Mouse (Mus musculus): ENCODE data around the gene Psmd7. TPM values are rescaled to one million over a fixed set of nuclear protein-coding genes. Genes with fewer than 3 reads are reported as not detected.

Gene Psmd7
- polyA plus RNA-seq, 1 experiment from 2014 or later: 236 TPM

DNA sequence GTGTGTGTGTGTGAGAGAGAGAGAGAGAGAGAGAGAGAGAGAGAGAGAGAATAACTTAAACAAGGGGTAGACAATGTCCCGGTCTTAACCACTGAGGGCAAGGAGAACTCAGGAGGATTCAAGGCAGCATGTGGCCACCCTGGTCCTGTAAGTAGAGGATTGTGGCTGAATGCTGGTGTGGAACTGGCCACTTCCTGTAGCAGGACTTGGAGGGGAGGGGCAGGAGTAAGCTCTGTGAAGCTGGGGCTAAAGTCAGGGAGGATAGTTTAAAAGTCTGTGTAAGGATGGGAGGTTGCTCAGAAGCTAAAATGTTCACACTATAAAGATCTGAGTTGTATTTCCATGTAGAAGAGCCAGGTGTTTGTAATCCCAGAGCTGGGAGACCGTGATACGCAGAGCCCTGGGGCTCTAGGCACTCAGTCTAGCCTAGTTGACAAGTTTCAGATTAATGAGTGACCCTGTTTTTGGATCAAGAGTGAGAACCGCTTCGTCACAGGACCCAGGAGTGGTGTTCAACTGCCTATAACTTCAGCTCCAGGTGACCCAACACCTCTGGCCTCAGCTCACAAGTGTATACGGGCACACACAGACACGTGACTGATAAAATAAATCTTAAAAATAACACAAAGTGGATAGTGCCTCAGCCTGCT, 16.7 kb downstream of the Psmd7 start:
- H3K9ac ChIP-seq (replicated peaks; ENCODE audit: low read depth, low read length): no peak overlapping the region
- H3K27ac ChIP-seq (ENCODE audit: low read depth, low read length): no peak overlapping the region
- no peaks in the 10 kb centered on the region for H3K9me3 ChIP-seq (ENCODE audit: control insufficient read depth, low read length)
- no peaks in the 10 kb centered on the region for H3K36me3 ChIP-seq (ENCODE audit: control insufficient read depth, insufficient read depth, low read length)
- H3K4me3 ChIP-seq (ENCODE audit: low read depth, low read length): no peak overlapping the region
- no peak overlapping the region for H3K4me2 ChIP-seq (ENCODE audit: low read depth, low read length)
- 87% methylated on average over 7 of the region's 7 CpGs for WGBS
- no peaks in the 10 kb centered on the region for H3K27me3 ChIP-seq (ENCODE audit: control insufficient read depth, insufficient read depth, low read length)
- peaks cover 2% of the 10 kb centered on the region; the same call in 1 of the 2 replicates for H3K4me1 ChIP-seq (ENCODE audit: control insufficient read depth, insufficient read depth, low read length)
- ATAC-seq (ENCODE audit: low read depth): no peak

DNA sequence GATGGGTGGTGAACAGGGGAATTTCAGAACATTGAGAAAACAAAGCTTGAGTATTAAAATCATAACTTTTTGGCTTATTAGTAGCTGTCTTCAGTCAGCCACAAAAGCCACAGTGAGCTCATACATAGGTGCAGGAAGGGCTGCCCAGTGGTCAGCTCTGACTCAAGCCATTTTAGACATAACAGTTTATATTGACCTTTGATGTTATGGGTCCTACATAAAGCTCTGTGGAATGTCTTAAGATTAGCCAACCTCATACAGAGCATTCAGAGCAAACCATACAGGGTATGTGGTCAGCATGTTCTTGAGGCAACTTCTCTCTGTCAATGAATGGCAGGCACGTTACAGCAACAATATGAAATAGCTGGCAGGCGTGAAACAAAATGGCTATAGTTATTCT, 17.2 kb downstream of the Psmd7 start:
- H3K9ac ChIP-seq (replicated peaks; ENCODE audit: low read depth, low read length): no peak overlapping the region
- no peaks in the 10 kb centered on the region for H3K4me1 ChIP-seq (ENCODE audit: control insufficient read depth, insufficient read depth, low read length)
- no peak for ATAC-seq (ENCODE audit: low read depth)
- H3K9me3 ChIP-seq (ENCODE audit: control insufficient read depth, low read length): no peaks in the 10 kb centered on the region
- 89% methylated on average over 2 of the region's 2 CpGs for WGBS
- no peak overlapping the region for H3K27ac ChIP-seq (ENCODE audit: low read depth, low read length)
- no peaks in the 10 kb centered on the region for H3K36me3 ChIP-seq (ENCODE audit: control insufficient read depth, insufficient read depth, low read length)
- H3K27me3 ChIP-seq (ENCODE audit: control insufficient read depth, insufficient read depth, low read length): no peaks in the 10 kb centered on the region
- no peak overlapping the region for H3K4me3 ChIP-seq (ENCODE audit: low read depth, low read length)
- H3K4me2 ChIP-seq (ENCODE audit: low read depth, low read length): no peak overlapping the region

DNA sequence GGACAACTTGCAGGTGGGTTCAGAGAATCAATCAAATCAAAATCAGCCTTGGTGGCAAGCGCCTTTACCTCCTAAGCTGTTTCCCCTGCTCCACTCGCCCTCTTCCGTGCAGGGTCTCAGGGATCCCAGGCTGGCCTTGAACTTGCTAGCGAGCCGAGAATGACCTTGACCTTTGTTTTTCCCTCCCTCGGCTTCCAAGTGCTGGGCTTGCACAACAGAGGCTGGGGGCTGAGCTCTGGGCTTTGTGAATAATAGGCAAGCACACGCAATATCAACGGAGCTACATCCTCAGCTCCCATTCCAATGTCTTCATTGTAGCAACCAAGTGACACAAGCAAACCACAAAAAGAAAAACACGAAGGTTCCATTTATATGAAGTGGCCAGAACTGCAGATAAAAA, 26.1 kb downstream of the Psmd7 start:
- Histone ChIP-seq H3K36me3 (ENCODE audit: control insufficient read depth, insufficient read depth, low read length) (no peaks in the 10 kb centered on the region; the same call in 1 of the 2 replicates), H3K27ac (ENCODE audit: low read depth, low read length) (no peak overlapping the region), H3K9me3 (ENCODE audit: control insufficient read depth, low read length) (no peaks in the 10 kb centered on the region), H3K27me3 (ENCODE audit: control insufficient read depth, insufficient read depth, low read length) (no peaks in the 10 kb centered on the region), H3K9ac (replicated peaks; ENCODE audit: low read depth, low read length) (no peak overlapping the region), H3K4me3 (ENCODE audit: low read depth, low read length) (no peak overlapping the region), H3K4me2 (ENCODE audit: low read depth, low read length) (no peak overlapping the region), H3K4me1 (ENCODE audit: control insufficient read depth, insufficient read depth, low read length) (no peaks in the 10 kb centered on the region)
- 83% methylated on average over 9 of the region's 9 CpGs for WGBS
- no peak for ATAC-seq (ENCODE audit: low read depth)

DNA sequence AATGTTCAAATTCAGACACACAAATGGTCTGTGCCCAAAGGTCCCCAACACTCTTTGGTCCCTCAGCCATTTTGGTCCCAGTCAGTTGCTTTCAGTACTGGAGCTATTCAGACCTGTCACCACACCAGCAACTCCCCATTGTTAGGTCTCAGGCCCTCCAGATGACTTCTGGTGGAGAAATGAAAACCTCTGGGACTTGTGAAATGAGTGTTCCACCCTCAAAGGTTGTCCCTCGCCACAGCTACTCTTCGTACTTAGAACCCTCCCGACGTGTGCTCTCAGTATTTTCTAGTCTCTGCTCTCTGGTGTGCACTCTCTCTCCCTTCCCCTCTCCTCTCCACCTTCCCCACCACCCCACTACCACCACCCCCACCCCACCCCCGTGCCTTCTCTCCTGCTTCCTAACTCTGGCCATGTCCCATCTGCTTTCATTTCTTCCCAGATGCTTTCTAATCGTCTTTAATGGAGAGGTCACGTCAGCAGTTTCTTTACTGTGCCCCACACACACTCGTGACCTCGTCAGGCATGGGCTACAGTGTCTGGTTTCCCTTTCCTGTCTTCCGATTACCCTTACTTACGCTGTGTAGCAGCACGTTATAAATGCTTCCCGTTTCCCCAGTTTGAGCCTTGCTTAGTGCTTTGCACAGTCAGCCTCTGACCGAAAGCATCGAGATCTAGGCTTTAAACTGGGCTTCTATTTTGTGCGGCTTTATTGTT, 27.3 kb downstream of the Psmd7 start:
- 65% methylated on average over 16 of the region's 16 CpGs for WGBS
- no peak for ATAC-seq (ENCODE audit: low read depth)

DNA sequence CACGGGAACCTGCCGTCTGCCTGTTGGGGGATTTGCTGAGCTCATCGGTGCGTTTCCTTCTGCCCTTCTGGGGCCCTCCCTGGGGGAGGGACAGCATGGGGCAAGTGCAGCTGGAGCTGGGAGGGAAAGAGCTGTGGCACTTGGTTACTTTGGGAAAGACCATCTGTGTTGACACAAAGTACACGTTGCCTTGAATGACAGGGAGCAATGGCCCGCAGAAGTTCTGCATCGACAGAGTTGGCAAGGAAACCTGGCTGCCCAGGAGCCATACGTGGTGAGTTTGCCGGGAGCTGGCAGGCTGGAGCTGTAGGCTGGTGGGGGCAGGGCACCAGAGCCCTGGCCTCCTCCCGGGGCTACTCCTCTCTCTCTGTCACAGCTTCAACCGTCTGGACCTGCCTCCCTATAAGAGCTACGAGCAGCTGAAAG, 31.7 kb downstream of the Psmd7 start:
- 49% methylated on average over 12 of the region's 12 CpGs for WGBS
- peak; percentile 31; the same call in 1 of the 2 replicates for ATAC-seq (ENCODE audit: low read depth)
- H3K4me1 ChIP-seq (ENCODE audit: control insufficient read depth, insufficient read depth, low read length): no peaks in the 10 kb centered on the region
- no peak overlapping the region for H3K4me3 ChIP-seq (ENCODE audit: low read depth, low read length)
- H3K4me2 ChIP-seq (ENCODE audit: low read depth, low read length): no peak overlapping the region
- no peaks in the 10 kb centered on the region for H3K27me3 ChIP-seq (ENCODE audit: control insufficient read depth, insufficient read depth, low read length)
- H3K9me3 ChIP-seq (ENCODE audit: control insufficient read depth, low read length): no peaks in the 10 kb centered on the region
- H3K36me3 ChIP-seq (ENCODE audit: control insufficient read depth, insufficient read depth, low read length): peaks cover 3% of the 10 kb centered on the region; the same call in 1 of the 2 replicates
- no peak overlapping the region for H3K27ac ChIP-seq (ENCODE audit: low read depth, low read length)
- no peak overlapping the region for H3K9ac ChIP-seq (replicated peaks; ENCODE audit: low read depth, low read length)

More for the DNA sequence above, 27.3 kb downstream of the Psmd7 start:
- Histone ChIP-seq H3K9me3 (ENCODE audit: control insufficient read depth, low read length) (no peaks in the 10 kb centered on the region), H3K36me3 (ENCODE audit: control insufficient read depth, insufficient read depth, low read length) (no peaks in the 10 kb centered on the region; the same call in 1 of the 2 replicates), H3K27me3 (ENCODE audit: control insufficient read depth, insufficient read depth, low read length) (no peaks in the 10 kb centered on the region), H3K4me1 (ENCODE audit: control insufficient read depth, insufficient read depth, low read length) (no peaks in the 10 kb centered on the region), H3K4me2 (ENCODE audit: low read depth, low read length) (no peak overlapping the region), H3K4me3 (ENCODE audit: low read depth, low read length) (no peak overlapping the region), H3K27ac (ENCODE audit: low read depth, low read length) (no peak overlapping the region), H3K9ac (replicated peaks; ENCODE audit: low read depth, low read length) (no peak overlapping the region)

DNA sequence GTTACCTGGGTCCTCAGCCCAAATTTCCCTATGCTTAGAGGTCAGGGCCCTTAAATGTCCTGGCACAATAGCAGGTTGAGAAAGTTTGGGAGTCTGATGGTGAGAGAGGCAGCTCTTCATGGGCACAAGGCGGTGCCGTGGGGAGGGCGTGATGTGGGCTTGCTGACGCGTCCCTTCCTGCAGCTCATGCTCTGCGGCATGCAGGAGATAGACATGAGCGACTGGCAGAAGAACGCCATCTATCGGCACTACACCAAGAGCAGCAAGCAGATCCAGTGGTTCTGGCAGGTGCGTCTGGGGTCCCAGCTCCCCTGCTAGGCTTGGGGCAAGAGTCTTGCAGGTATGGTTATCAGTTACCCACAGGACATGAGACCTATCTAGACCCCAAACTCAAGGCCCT, 33.0 kb downstream of the Psmd7 start:
- H3K4me3 ChIP-seq (ENCODE audit: low read depth, low read length): no peak overlapping the region
- H3K4me2 ChIP-seq (ENCODE audit: low read depth, low read length): no peak overlapping the region
- H3K9ac ChIP-seq (replicated peaks; ENCODE audit: low read depth, low read length): no peak overlapping the region
- ATAC-seq (ENCODE audit: low read depth): no peak
- H3K9me3 ChIP-seq (ENCODE audit: control insufficient read depth, low read length): no peaks in the 10 kb centered on the region
- no peak overlapping the region for H3K27ac ChIP-seq (ENCODE audit: low read depth, low read length)
- WGBS: 90% methylated on average over 10 of the region's 10 CpGs
- peaks cover 3% of the 10 kb centered on the region; the same call in 1 of the 2 replicates for H3K36me3 ChIP-seq (ENCODE audit: control insufficient read depth, insufficient read depth, low read length)
- H3K27me3 ChIP-seq (ENCODE audit: control insufficient read depth, insufficient read depth, low read length): no peaks in the 10 kb centered on the region
- no peaks in the 10 kb centered on the region for H3K4me1 ChIP-seq (ENCODE audit: control insufficient read depth, insufficient read depth, low read length)

DNA sequence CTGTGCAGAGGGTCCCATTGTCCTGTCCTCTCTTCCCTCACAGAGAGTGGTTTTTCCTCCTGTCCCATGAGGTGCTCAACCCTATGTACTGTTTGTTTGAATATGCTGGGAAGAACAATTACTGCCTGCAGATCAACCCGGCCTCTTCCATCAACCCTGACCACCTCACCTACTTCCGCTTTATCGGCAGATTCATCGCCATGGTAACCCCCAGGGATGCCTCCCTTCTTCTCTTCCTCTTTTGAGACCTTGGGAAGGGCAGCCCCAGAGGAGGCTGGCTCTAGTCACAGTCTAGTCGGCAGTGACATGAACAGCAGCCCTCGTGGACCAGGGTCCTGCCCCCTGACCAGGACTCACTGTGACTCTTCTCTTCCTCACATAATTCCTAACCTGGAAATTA, 36.0 kb downstream of the Psmd7 start:
- Histone ChIP-seq H3K9ac (replicated peaks; ENCODE audit: low read depth, low read length) (no peak overlapping the region), H3K4me3 (ENCODE audit: low read depth, low read length) (no peak overlapping the region), H3K27me3 (ENCODE audit: control insufficient read depth, insufficient read depth, low read length) (no peaks in the 10 kb centered on the region), H3K4me1 (ENCODE audit: control insufficient read depth, insufficient read depth, low read length) (no peaks in the 10 kb centered on the region), H3K9me3 (ENCODE audit: control insufficient read depth, low read length) (no peaks in the 10 kb centered on the region), H3K27ac (ENCODE audit: low read depth, low read length) (no peak overlapping the region), H3K36me3 (ENCODE audit: control insufficient read depth, insufficient read depth, low read length) (peaks cover 10% of the 10 kb centered on the region), H3K4me2 (ENCODE audit: low read depth, low read length) (no peak overlapping the region)
- 43% methylated on average over 6 of the region's 6 CpGs for WGBS
- no peak for ATAC-seq (ENCODE audit: low read depth)

DNA sequence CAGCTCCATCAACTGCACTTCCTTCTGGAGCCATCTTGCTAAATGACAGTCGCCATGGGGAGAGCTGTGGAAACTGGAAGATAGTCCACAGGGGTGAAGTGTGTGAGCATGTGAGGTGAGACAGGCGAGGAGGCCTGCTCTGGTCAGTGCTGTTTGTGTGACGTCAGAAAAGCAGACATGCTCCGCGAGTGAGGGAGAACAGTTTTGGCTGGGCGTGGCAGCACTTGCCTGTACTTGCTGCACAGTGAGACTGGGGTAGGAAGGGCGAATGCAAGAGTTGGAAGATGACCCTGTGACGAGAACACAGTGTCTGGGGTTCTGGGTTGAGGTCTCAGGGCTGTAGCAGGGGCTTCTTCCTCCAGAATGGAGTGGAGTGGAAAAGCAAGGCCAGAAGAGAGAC, 41.4 kb downstream of the Psmd7 start:
- Histone ChIP-seq H3K4me1 (ENCODE audit: control insufficient read depth, insufficient read depth, low read length) (no peaks in the 10 kb centered on the region), H3K36me3 (ENCODE audit: control insufficient read depth, insufficient read depth, low read length) (peaks cover 7% of the 10 kb centered on the region), H3K9me3 (ENCODE audit: control insufficient read depth, low read length) (no peaks in the 10 kb centered on the region), H3K27me3 (ENCODE audit: control insufficient read depth, insufficient read depth, low read length) (no peaks in the 10 kb centered on the region), H3K4me2 (ENCODE audit: low read depth, low read length) (no peak overlapping the region), H3K9ac (replicated peaks; ENCODE audit: low read depth, low read length) (no peak overlapping the region), H3K4me3 (ENCODE audit: low read depth, low read length) (no peak overlapping the region), H3K27ac (ENCODE audit: low read depth, low read length) (no peak overlapping the region)
- no peak for ATAC-seq (ENCODE audit: low read depth)
- 90% methylated on average over 8 of the region's 8 CpGs for WGBS

DNA sequence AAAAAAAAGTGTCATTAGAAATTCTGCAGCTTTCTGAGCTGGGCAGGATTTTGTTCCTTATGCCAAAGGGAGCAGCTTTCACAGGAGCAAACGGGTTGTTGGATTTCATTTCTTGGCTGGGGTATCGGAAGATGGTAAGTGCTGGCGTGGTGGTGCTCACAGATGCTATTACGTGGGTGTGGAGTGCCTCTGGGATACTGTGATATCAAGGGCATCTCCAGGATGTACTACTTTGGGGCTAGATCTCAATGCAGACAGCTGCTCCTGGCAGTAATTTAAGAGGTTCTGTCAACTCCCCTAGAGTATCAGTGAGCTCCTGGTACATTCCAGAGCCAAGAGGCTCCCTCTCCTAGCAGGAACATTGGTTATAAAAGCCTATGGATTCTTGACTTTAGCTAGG, 42.1 kb downstream of the Psmd7 start:
- H3K4me2 ChIP-seq (ENCODE audit: low read depth, low read length): no peak overlapping the region
- H3K36me3 ChIP-seq (ENCODE audit: control insufficient read depth, insufficient read depth, low read length): peaks cover 7% of the 10 kb centered on the region
- no peak for ATAC-seq (ENCODE audit: low read depth)

More for the DNA sequence above, 42.1 kb downstream of the Psmd7 start:
- no peak overlapping the region for H3K9ac ChIP-seq (replicated peaks; ENCODE audit: low read depth, low read length)
- no peaks in the 10 kb centered on the region for H3K27me3 ChIP-seq (ENCODE audit: control insufficient read depth, insufficient read depth, low read length)
- 93% methylated on average over 4 of the region's 4 CpGs for WGBS
- no peak overlapping the region for H3K27ac ChIP-seq (ENCODE audit: low read depth, low read length)
- H3K4me1 ChIP-seq (ENCODE audit: control insufficient read depth, insufficient read depth, low read length): no peaks in the 10 kb centered on the region
- no peaks in the 10 kb centered on the region for H3K9me3 ChIP-seq (ENCODE audit: control insufficient read depth, low read length)
- no peak overlapping the region for H3K4me3 ChIP-seq (ENCODE audit: low read depth, low read length)
